Mouse (Mus musculus) G1E (cell line): ENCODE data around the gene Gm12216.

Source experiments
- CTCF ChIP-seq: IDR thresholded peaks from 2 replicates; pipeline ENCODE4 v1.5.1; 2012; ENCODE audit warnings: low read depth, low read length, inconsistent platforms, mixed read lengths
- GATA1 ChIP-seq: IDR thresholded peaks from 2 replicates; pipeline ENCODE4 v1.6.1; 2012; ENCODE audit warnings: borderline replicate concordance, low read length, inconsistent platforms, mixed read lengths
- TAL1 ChIP-seq: conservative IDR thresholded peaks from 2 replicates; pipeline ENCODE4 v1.6.1; 2012; ENCODE audit warnings: low read depth, low read length, inconsistent platforms, mixed read lengths

- TF ChIP-seq CTCF: no peak
- TF ChIP-seq TAL1: no peak
- TF ChIP-seq GATA1: no peak
These were observed 65.0 kb downstream of the Gm12216 start for GRCm38 (mm10) chr11:53794015-53794414.
